Mouse (Mus musculus): ENCODE results near the gene Emp1.

Emp1 gene

DNA sequence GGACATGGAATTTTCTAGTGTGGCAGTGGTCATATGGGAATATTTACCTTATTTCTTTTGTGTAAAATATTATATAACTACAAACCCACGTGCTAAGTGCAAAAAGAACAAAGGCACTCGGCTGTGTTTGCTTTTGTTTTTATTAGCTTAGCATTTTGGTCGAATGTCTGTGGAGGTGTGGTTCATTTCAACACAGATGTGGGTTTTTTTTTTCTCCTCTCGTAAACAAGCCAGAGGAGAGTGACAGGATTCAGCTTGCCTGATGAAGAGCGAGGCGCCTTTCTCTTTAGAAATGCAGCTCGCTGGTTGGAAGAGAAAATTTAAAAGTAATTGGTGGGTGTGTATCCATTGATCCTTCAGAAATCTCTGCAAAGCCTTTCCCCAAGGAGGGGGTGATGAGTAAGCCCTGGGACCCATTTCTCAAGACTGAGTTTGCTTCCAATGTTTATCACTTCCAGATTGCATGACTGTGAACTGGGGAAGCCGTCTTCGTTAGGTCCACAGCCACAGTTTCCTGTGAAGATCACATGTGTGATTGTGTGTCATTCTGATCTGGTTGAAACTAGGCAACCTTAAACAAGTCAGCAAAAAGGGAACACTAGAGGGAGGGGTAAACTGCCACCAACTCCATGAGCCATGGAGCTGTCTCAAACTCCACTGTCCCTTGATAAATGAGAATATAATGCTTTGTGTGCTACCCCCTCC lies 1.8 kb downstream of the Emp1 start:
- no peak for DNase-seq (ENCODE audit: low spot score)

DNA sequence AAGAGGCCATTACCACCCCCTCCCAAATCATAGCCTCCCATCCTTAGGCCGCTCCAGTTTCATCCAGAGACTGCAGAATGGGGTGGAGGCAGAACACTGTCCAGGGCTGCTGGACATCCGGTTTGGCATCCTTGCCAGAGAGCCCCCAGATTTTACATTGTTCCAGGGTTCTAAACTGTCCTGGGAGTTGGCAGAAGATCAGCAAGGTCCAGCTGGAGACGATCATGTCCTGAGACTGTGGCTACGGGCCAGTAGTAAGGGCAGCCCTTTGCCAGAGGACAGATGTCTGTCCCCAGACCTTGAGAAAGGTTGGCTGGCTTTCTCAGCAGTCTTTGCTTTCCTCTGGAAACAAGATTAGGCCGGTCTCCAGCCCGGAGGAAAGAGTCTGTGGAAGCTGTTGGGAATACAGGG lies 2.6 kb downstream of the Emp1 start:
- peak; percentile 61 for DNase-seq (ENCODE audit: low spot score)

DNA sequence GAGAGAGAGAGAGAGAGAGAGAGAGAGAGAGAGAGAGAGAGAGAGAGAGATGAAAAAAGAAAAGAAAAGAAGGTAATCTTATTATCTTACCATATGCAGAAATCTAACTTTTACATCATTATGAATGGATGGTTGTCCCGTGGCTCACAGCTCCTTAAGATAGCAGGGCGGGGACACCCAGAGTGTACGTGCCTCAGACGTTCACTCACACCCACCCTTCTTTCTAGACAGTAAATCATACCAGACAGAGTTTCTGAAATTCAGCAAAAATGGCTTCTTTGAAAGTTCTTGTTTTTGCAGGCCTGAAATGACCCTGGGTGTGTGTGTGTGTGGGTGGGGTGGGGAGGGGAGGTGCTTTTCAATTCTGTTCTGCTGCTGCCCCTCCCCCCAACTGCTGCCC lies 3.3 kb downstream of the Emp1 start:
- DNase-seq (ENCODE audit: low spot score) = no peak

DNA sequence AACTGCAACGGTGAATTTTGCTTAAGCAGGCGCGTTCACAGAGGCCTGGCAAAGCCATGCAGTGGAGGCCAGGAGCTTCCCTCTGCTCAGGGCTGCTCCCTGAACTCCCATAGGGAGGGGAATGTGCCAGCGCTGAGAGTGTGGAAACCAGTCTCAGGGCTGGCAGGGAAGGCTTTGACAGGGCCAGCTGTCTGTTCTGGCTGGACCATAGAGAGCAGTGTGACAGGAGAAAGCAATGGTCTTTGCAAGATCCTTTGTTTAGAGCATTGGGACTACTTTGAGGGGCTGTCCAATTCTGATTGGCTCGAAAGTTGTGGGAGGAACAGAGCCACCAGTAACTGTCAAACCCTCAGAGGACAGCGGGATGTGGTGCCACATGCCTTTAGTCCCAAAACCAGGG lies 5.9 kb downstream of the Emp1 start:
- DNase-seq (ENCODE audit: low spot score) = no peak

DNA sequence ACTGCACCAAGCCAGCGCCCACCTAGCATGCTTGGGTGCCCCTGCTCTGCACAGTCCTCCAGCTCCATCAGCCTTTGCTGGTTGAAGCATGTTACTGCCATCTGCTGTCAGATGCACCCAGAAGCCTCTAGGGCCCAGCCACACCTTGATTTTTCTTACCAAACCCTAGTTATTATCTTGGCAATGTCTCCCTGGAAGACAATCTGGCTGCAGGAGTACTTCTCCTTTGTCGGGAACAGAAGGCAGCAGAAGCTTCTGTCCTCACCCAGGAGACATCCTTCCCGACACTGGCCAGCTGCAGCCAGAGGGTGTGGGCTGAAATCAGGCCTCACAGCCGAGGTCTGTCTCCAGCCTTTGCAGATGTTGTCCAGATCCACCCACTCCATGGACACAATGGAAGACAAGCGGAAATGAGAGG lies 7.2 kb downstream of the Emp1 start:
- DNase-seq (ENCODE audit: low spot score) = peak; percentile 54

DNA sequence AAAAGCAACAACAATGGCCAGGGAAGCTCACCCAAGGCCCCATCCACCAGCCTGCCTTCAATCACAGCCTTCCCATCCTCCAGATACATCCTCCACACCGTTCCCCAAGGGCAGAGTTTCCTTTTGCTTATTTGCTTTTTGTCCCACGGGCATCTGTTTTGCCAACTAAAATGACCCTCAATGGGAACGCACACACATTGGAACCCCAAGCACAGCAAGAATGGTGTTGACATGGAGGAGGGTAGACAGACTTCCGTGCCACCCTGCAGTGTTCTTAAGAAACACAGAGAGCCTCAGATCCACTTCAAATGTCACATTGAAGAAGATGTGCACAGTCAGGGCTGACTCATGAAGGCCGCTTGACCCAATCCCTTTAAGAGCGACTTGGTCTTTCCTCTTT lies 8.6 kb downstream of the Emp1 start:
- no peak for DNase-seq (ENCODE audit: low spot score)

DNA sequence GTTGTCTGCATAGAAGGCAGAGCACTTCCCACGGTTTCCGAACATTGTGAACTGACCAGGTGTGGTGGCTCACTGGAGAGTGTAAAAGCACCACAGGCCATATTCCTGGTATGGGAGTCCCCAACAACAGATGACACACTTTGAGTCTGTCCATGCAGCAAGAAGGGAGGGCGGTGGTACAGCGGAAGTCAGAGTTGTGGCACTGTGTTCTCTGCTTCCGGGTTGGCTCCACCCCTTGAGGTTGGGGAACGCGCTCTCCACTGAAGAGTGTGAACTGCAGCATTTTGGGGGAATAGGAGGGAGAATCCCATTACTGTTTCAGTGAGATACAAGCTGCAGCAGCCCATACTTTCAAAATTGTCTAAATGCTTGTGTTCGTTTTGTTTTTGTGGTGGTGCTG lies 11.0 kb downstream of the Emp1 start:
- DNase-seq (ENCODE audit: low spot score) = no peak

DNA sequence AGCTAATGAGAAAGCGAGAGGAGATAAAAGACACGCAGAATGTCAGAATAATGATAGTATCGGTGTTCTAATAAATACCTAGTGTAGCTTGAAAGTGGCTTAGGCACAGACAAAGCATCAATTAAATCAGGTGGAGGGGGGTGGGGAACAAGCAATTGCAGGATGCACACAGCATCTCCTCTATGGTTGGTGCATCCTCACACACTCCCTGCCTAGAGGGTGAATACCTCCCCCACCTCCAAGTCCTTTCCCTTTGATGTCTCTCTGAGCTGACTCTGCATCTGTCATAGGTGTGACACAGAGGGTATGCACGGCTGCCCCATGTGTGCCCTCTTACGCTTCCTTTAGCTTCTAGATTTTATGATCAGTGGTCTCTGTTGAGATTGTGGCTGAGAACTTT lies 13.5 kb downstream of the Emp1 start:
- no peak for DNase-seq (ENCODE audit: low spot score)

DNA sequence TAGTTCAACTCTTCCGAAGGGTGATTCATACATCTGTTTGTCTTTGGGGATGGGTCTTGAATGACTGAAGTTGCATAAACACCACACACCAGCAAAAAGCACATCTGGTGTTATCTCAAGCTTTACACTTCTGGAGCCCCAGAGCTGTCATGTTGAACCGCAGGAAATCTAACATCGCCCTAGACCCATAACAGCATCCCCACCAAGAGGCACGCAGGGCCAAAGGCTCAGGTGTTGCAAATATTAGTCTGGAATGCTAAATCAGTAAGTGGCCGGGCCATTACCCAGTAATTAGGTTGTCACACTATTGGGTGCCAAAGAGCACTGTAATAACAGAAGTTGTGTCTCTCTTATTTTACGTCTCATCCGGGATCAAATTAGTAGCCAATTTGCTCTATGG lies 13.9 kb downstream of the Emp1 start:
- no peak for DNase-seq (ENCODE audit: low spot score)

DNA sequence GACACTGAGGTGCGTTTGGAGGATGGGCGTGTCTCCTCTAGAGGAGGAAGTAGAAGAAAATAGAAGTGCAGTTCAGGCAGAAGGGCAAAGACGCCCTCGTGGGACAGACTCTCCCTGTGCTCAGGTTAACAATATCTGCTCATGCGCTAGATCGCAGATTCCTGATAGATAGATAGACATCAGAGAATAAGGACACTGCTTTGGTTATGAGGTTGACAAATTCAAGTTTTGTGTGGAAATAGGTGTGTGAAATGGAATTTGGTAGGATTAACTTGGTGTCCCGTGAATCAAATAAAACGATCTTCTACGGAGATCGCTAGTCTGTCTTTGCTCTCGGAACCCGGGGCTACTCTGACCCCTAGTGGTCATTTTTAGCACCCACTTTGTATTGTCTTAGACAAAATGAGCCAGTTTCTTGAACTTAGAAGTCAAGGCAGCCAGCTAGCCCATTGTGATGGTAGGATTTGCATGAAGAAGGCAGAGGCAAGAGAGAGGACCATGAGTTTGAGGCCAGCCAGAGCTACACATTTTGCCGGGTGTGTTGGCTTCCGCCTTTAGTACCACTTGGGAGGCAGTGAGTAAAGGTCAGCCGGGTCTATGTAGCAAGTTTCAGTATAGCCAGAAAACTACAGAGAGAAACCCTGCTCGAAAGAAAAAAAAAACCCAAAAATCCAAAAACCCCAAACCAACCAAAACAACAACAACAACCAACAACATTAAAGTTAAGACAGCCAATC lies 15.4 kb downstream of the Emp1 start:
- peak; percentile 62 for DNase-seq (ENCODE audit: low spot score)

DNA sequence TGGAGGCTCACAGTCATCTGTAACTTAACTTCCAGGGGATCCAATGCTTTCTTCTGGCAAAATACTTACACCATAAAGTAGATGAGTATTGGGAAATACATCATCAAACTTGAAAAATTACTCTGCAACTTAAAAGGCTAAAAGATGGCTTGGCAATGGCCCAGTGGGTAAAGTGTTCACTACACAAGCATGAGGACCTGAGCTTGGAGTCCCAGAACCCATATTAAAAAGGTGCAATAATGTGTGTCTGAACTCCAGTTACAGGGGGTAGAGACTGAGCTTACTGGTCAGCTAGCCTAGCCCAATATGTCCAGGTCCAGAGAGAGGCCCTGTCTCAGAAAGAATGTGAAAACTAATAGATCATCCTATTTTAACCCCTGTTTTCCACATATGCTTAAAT lies 21.6 kb downstream of the Emp1 start:
- no peak for DNase-seq (ENCODE audit: low spot score)

DNA sequence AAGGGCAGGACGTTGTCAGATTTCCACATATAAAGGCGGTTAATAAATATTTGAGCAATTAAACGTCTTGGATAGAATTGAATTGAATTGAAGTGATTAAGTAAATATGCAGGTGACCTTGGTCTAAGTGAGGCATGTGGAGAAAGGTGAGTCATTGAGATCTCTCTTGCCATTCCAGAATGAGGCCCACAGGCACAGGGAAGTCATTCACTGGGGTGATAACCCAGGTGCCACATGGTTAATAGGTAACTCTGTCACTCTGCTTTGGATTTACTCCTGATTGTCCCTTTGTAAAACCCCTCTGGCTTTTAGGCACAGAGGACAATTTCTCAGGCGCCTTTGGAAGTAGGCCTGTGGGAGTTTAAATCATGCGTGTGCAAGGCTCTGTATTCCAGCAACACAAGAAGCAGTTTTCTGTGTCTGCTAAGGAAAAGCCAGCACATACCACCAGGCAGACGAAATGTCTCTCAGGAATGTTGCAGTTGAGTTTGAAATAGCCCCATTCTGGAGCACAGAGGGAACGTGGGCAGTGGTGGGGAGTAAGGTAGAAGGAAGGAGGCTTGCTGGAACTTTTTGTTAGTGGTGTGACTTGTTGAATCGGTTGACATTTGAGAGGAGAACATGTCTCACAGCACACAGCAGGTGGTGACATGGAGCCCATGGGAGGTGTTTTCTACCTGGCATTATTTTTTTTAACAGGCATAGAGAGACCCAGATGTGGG lies 23.6 kb downstream of the Emp1 start:
- no peak for DNase-seq (ENCODE audit: low spot score)

DNA sequence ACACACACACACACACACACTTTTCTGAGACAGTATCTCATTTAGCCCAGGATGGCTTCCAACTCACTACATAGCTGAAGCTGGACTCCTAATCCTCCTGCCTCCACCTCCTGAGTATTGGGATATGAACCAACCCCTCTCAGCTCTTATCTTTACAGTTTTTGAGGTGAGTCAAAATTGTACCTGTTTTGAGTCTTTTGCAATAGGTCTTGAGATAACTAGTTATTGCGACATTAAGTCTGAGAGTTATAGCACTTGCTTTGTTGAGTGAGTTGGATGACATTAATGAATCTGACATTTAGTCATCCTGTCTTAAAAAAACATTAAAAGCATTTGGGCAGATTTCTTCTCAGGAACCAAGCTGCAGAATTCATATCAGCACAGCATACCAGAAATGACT lies 25.3 kb downstream of the Emp1 start:
- DNase-seq (ENCODE audit: low spot score) = no peak

DNA sequence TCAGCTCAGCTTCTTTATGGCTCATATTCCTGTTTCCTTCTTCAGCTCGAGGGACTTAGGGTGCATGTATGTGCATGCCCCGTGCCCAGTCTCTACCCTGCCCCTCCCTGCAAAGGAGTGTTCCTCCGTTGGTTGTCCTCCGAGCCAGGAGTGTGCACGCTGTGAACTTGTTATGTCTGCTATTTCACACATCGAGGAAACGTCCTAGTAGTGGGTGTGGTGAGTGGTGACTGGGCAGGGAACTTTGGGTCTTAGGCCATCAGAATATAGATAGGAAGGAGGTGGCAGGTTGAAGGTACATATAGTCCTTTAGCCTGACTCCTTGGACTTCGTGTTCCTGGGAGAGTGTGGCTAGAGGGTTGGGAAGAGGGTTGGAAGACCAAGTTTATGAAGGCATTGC lies 26.4 kb downstream of the Emp1 start:
- no peak for DNase-seq (ENCODE audit: low spot score)

DNA sequence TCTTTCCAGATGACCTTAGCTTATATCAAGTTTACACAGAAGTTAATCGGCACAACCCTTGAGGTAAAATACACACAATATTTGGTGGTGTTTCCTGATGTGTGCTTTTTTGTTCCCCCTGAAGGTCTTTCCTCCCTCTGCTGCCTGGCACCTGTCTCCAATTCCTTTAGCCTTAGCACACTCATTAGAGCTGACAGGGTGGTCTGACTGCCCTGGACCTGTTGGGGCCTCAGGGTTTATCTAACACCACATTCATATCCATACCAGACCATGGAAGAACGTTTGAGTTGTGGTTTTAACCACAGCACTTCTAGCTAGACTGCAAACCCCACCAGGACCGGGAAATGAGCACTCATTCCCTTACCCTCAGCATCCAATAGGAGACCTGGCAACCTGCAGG lies 28.1 kb downstream of the Emp1 start:
- DNase-seq (ENCODE audit: low spot score) = no peak

DNA sequence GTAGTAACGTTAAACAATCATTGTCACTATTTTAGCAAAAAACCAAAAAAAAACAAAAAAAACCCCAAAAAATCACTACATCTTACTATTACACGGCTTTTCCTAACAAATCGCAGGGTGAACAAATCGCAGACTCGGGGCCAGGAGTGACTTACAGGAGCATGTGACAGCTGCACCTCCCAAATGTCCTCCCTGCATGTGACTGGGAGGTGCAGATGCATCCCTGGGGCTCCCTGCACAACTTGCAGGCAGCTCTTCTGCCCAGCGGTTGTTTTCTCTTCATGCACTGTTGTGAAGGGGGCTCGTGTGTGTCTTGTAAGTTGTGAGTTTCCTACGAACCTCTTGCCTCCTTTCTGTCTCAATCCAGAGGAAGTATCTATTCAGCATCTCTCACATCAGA lies 33.0 kb downstream of the Emp1 start:
- DNase-seq (ENCODE audit: low spot score) = no peak

DNA sequence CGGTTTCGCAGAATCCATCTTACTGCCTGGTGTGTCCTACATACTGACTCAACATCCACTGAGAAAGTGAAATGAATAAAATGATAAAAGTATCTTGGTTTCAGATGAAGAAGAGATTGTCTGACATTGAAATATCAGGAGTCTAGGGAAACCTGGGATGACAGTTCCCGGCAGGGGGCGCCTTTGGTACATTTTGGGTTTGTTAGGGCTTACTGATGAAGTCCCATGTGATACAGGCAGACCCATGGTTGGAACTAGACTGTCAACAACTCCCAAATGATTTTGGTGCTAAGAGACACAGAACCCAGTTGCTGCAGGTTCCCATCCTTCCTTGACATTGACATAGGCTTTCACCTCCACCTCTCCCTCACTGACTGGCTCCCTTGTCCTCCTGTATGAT lies 34.7 kb downstream of the Emp1 start:
- no peak for DNase-seq (ENCODE audit: low spot score)

DNA sequence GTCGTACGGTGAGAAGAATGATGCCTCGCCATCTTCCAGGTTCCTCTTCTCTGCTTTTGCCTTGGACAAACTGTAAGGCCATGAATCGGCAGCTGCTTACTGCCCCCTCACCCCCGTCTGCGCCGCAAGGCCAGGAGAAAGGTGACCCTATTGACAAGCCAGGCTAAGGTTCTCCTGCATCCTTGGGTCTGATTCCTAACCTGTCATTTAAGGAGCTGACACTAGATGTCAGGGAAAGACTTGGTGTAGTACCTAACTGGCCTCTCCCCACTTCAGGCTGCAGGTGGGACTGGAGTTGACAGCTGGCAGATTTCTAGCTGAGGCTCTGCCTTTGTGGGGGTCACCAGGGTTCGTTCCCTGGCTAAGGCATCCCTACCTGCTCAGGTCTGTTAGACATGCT lies 35.4 kb downstream of the Emp1 start:
- no peak for DNase-seq (ENCODE audit: low spot score)

DNA sequence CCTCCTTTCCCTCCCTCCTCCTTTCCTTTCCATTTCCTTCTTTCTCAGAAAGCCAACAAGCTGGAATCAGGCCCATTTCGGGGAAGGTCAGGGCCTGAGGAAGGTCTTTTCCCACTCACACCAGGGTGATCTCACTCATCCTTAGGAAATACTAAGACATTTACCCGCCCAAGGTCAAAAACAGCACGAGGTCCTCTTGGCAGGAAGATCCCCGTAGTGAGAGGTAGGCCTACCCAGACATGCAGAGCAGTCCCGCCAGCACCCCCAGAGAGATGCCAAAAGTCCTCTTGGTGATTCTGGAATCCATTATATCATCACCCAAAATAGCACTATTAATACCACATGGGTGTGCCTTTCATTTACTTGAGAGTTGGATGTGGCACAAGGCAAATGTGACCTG lies 36.5 kb downstream of the Emp1 start:
- DNase-seq (ENCODE audit: low spot score) = peak; percentile 44

DNA sequence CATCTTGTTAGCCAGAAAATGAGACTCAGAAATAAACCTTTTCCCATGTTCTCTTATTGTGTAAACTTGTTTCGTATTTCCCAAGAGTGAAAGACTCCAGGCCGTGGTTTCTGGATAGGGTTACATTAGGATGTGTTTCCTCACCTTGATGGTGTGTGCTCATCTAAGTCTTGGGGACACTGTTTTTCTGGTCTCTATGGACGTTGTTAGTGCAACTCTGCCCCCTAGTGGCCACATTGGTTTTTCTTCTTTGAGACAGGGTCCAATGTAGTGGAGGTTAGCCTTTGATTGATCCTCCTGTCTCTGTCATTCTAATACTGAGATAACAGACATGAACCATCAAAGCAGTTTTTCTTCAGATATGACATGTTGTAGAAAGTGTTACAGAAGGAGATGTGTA lies 38.0 kb downstream of the Emp1 start:
- peak; percentile 77 for DNase-seq (ENCODE audit: low spot score)

DNA sequence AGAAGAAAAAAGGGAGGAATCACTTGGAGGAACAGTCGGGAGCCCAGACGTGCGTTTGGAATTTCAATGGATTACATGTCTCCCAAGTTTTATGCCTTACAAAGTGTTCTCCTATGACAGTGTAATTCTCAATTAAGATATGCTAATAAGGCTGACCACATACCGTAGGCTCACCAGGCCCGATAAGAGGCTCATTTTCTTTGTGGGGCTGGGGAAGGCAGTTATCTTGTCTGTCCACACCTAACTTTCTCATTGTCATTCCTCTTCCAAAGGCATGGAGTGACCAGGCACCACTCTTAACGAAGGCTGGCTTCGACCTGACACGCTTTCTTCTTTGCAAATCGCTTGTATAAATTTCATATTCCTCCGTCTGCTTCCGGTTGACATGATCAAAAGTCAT lies 42.7 kb downstream of the Emp1 start:
- no peak for DNase-seq (ENCODE audit: low spot score)

DNA sequence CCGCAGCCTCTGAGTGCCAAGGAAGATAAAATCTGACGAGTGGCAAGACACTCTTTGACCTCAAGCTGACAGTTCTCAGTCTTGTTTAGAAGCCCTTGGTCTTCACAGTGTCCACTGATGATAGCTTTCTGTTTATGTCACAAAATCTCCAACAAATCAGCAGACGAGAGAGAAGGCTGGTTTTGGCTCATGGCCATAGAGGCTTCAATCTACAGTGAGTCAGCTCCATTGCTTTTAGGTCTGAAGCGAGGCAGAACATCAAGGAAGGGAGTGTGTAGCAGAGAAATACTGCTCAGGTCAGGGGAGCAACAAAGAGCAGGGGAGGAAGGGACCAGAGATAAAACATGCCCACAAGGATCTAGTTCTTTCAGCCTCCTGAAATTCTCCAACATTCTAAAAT lies 45.0 kb downstream of the Emp1 start:
- DNase-seq (ENCODE audit: low spot score) = no peak

DNA sequence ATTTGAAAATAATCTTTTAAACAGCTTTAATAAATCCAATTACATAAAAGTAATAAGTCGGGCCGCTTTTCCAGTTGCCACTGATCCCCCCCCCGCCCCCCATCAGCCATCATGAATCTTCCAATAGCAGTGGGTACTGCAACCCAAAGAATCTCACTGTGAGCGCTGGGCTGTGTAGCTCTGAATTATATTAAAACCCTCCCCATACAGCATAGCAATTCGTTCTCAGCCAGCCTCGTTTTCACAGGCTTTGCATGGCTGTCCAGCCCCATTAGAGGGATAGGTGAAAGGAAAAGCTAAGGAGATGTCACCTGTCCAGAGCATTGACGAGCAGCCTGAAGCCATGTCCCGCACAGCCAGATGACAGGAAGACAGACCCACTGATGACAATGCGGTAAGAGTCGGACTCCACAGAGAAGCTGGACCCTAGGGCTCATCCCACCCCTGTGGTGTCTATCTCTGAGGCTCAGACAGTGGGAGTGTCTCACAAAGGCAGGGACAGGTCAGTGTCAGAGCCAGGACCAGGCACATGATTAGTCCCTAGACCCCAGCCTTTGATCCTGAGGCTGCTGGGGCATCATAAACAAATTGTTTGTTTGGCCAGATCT lies 49.5 kb downstream of the Emp1 start:
- DNase-seq (ENCODE audit: low spot score) = no peak

Measured in testis, postnatal 10 days (tissue).